23 mouse cellular contexts compared by ENCODE assay signal in the genomic region with DNA sequence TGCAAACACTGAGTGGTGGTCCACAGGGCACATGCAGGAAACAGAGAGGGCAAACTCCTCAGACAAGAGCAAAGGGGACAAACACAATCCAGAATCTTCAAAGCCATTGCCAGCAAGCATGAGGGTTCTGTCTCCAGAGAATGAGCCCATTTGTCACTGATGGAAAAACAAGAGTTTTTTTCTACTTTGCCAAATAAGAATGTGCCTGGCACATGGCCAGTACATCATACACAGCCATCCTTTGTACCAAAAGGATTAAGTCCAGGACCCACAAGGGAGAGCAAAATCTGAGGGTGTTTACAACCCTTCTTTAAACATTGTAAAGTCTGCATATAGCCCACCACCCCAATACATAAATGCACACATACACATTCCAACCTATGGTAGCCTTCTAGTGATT.
DNase-seq lines count a peak whose midpoint lies in the region.
"Had no signal": no experiment of that assay in that cellular context is flagged by ENCODE, and none has a peak within 500 bp of the region (broad histone marks: within the 10 kb centered on the region; RNA-seq: fewer than 3 reads in every experiment).

No protein-coding gene starts in this region.

- no peak overlapping the region for H3K27ac ChIP-seq in heart, embryonic 10.5 days
- H3K27ac ChIP-seq: intestine, embryonic 15.5 days; left cerebral cortex, adult 2 months; midbrain, embryonic 13.5 days; neural tube, embryonic 13.5 days had no signal

- H3K36me3 ChIP-seq in heart, embryonic 10.5 days = no peaks in the 10 kb centered on the region
- H3K36me3 ChIP-seq: G1E; intestine, embryonic 15.5 days; midbrain, embryonic 13.5 days; neural tube, embryonic 13.5 days had no signal

- DNase-seq in heart, embryonic 10.5 days (ENCODE audit: low spot score) = peak; percentile 5
- DNase-seq in heart, postnatal 36 days = no peak
- DNase-seq in left cerebral cortex, adult 11 months (ENCODE audit: low spot score) = peak; percentile 29
- no peak for DNase-seq in left cerebral cortex, adult 18-20 months (ENCODE audit: low spot score in 2 of 2)
- peak; percentile 13 for DNase-seq in right cerebral cortex, adult 18-20 months
- DNase-seq in right cerebral cortex, postnatal 14 days = no peak
- peak; percentile 29 for DNase-seq in mesoderm, embryonic 11.5 days (ENCODE audit: low read depth, low spot score)
- no peak for DNase-seq in adrenal gland, postnatal 25 days
- DNase-seq: adrenal gland, adult 8-10 months; B cell, adult 2 months; cerebellum, adult 9-10 months; kidney, adult 8-10 months; kidney, postnatal 10 days; liver, postnatal 0 days; lung, postnatal 14 days; spleen, adult 18-20 months had no signal

- H3K27me3 ChIP-seq in heart, embryonic 10.5 days (ENCODE audit: insufficient read depth, poor library complexity, severe bottlenecking) = no peaks in the 10 kb centered on the region
- H3K27me3 ChIP-seq: CH12.LX; intestine, embryonic 15.5 days had no signal

- no peaks in the 10 kb centered on the region for H3K9me3 ChIP-seq in heart, embryonic 10.5 days
- H3K9me3 ChIP-seq: G1E; intestine, embryonic 15.5 days; midbrain, embryonic 13.5 days; neural tube, embryonic 13.5 days had no signal

- intact Hi-C loops in heart, postnatal 36 days (cut with DNase I) = loop anchor here (5.0 kb wide), 1 partner anchor 117 kb away; the partner anchor contains the start of gene Cep78

- H3K4me1 ChIP-seq in heart, embryonic 10.5 days = no peaks in the 10 kb centered on the region
- H3K4me1 ChIP-seq: intestine, embryonic 15.5 days had no signal

- H3K4me3 ChIP-seq in heart, embryonic 10.5 days = no peak overlapping the region
- H3K4me3 ChIP-seq: intestine, embryonic 15.5 days; left cerebral cortex, adult 2 months; midbrain, embryonic 13.5 days; myocyte; neural tube, embryonic 13.5 days had no signal

Comparison
In these comparisons a context has a peak if more than half of its experiments do, and no peak if none do; other contexts are left out.
1. DNase-seq: peak in heart, embryonic 10.5 days (single experiment), left cerebral cortex, adult 11 months (single experiment), right cerebral cortex, adult 18-20 months (single experiment) and mesoderm, embryonic 11.5 days (single experiment); none in heart, postnatal 36 days (0 of 2), left cerebral cortex, adult 18-20 months (0 of 2), right cerebral cortex, postnatal 14 days (single experiment) and adrenal gland, postnatal 25 days (single experiment).